Mouse (Mus musculus) forebrain, postnatal 0 days (tissue): ENCODE data around the gene Rars. TPM values are rescaled to one million over a fixed set of nuclear protein-coding genes. Genes with fewer than 3 reads are reported as not detected.
"Not testable (repeated sequence)": the region's sequence is repeated elsewhere in the genome, so short reads cannot be mapped to it uniquely, and the experiment has no call there.

Experiments used
- ATAC-seq: fragments of 200-750 bp; cut with Nextera tagmentation; 2 replicates; pipeline ENCODE4 v1.8.0; 2017; ENCODE audit warnings: mild to moderate bottlenecking, moderate library complexity
- DNase-seq: peaks from one replicate; pipeline ENCODE4 v3.0.0-alpha.2; 2015
- H3K27ac ChIP-seq: fragments of 300-500 bp; sonication (generic); 2 replicates; pipeline ENCODE4 v1.5.1; 2014; ENCODE audit warnings: low read depth, mild to moderate bottlenecking, antibody characterized with exemption, low read length, moderate library complexity, mixed read lengths
- H3K27me3 ChIP-seq: fragments of 300-500 bp; sonication (generic); 2 replicates; pipeline ENCODE4 v1.6.1; 2014; ENCODE audit warnings: mild to moderate bottlenecking, low read length, mixed read lengths; ENCODE audit not compliant: insufficient read depth
- H3K36me3 ChIP-seq: fragments of 300-500 bp; sonication (generic); 2 replicates; pipeline ENCODE4 v1.6.1; 2014; ENCODE audit warnings: mild to moderate bottlenecking, moderate library complexity; ENCODE audit not compliant: insufficient read depth
- H3K4me1 ChIP-seq: fragments of 300-500 bp; sonication (generic); 2 replicates; pipeline ENCODE4 v1.6.1; 2014; ENCODE audit warnings: antibody characterized with exemption; ENCODE audit not compliant: insufficient read depth
- H3K4me2 ChIP-seq: fragments of 300-500 bp; sonication (generic); 2 replicates; pipeline ENCODE4 v1.6.1; 2014; ENCODE audit warnings: low read depth, mild to moderate bottlenecking, moderate library complexity
- H3K4me3 ChIP-seq: fragments of 300-500 bp; sonication (generic); 2 replicates; pipeline ENCODE4 v1.5.1; 2014; ENCODE audit warnings: low read depth, low read length, mixed read lengths
- H3K9ac ChIP-seq: fragments of 300-500 bp; sonication (generic); 2 replicates; pipeline ENCODE4 v1.6.1; 2014; ENCODE audit warnings: mild to moderate bottlenecking
- H3K9me3 ChIP-seq: fragments of 300-500 bp; sonication (generic); 2 replicates; pipeline ENCODE4 v1.6.1; 2016; ENCODE audit warnings: low read length
- CTCF ChIP-seq: sonication (generic); IDR thresholded peaks from 2 replicates; pipeline ENCODE4 v1.5.1; 2016; ENCODE audit warnings: antibody characterized with exemption, control low read depth, low read depth
- WGBS: fragments of 180-500 bp; shearing (Covaris S2); extraction: QIAGEN DNeasy Blood & Tissue Kit; methylation state at CpG from one replicate; pipeline ENCODE4 v1.1.7; 2014; 5-methylcytosine and 5-hydroxymethylcytosine counted together
- polyA plus RNA-seq: library from polyadenylated mRNA; unstranded; fragments of >200 nt; fragmentation: Nextera tagmentation; extraction: Ambion mirVana; gene quantifications from 2 replicates; pipeline ENCODE4 v1.2.1, GENCODE M21; 2015
- total RNA-seq: library from RNA; depleted of rRNA; stranded (reverse); fragments of >200 nt; gene quantifications from 2 replicates; pipeline ENCODE4 v1.2.3, GENCODE M21; 2014

The Rars gene
- total and polyA plus RNA-seq, 2 experiments from 2014 or later, result 56.6 to 66.4 TPM

- TF ChIP-seq CTCF, result no peak
- peaks cover 97% of the 10 kb centered on the region for H3K36me3 ChIP-seq
- H3K27me3 ChIP-seq, result no peaks in the 10 kb centered on the region
- 81% methylated on average over 10 of the region's 10 CpGs for WGBS
- H3K27ac ChIP-seq, result no peak overlapping the region
- H3K4me3 ChIP-seq, result no peak overlapping the region
- no peak for ATAC-seq
- no peak for DNase-seq
- H3K9me3 ChIP-seq, result no peaks in the 10 kb centered on the region
- no peak overlapping the region for H3K9ac ChIP-seq
- H3K4me1 ChIP-seq, result no peaks in the 10 kb centered on the region
- no peak overlapping the region for H3K4me2 ChIP-seq
These were observed 22.8 kb downstream of the Rars start for GRCm38 (mm10) chr11:35811458-35811857.

- DNase-seq (no peak), ATAC-seq (no peak)
- Histone ChIP-seq H3K27me3 (no peaks in the 10 kb centered on the region; the same call in 1 of the 2 replicates), H3K36me3 (peaks cover 4% of the 10 kb centered on the region), H3K4me2 (no peak overlapping the region), H3K9ac (no peak overlapping the region), H3K4me3 (no peak overlapping the region), H3K4me1 (peaks cover 15% of the 10 kb centered on the region), H3K27ac (no peak overlapping the region), H3K9me3 (no peaks in the 10 kb centered on the region)
- 80% methylated on average over 5 of the region's 5 CpGs for WGBS
- no peak for TF ChIP-seq CTCF
These were observed 33.0 kb downstream of the Rars start for GRCm38 (mm10) chr11:35801332-35801731.

GRCm38 (mm10) chr11:35798874-35799273, 35.4 kb downstream of the Rars start, which contains the start of gene Fbll1:
TSS of gene Fbll1 (minus strand) at chr11:35798884.
- no peaks in the 10 kb centered on the region; the same call in 1 of the 2 replicates for H3K27me3 ChIP-seq
- H3K27ac ChIP-seq, result peak within 1 kb of the TSS; percentile 92
- no peaks in the 10 kb centered on the region for H3K9me3 ChIP-seq
- no peak for TF ChIP-seq CTCF
- H3K4me2 ChIP-seq, result peak within 1 kb of the TSS; percentile 81
- DNase-seq, result no peak
- no peaks in the 10 kb centered on the region for H3K36me3 ChIP-seq
- 0 out of 2 replicates have a peak, but pooled peaks have one; percentile 2 for ATAC-seq
- peak within 1 kb of the TSS; percentile 72 for H3K4me3 ChIP-seq
- peak within 1 kb of the TSS; percentile 85 for H3K9ac ChIP-seq
- 8% methylated on average over 11 of the region's 11 CpGs for WGBS
- peaks cover 15% of the 10 kb centered on the region for H3K4me1 ChIP-seq

GRCm38 (mm10) chr11:35798495-35798820, 35.8 kb downstream of the Rars start:
- DNase-seq (peak; percentile 91), ATAC-seq (peak; percentile 99)
- Histone ChIP-seq H3K4me1 (peaks cover 15% of the 10 kb centered on the region), H3K4me3 (peak overlapping the region; percentile 72), H3K9me3 (no peaks in the 10 kb centered on the region), H3K27ac (peak overlapping the region; percentile 92), H3K9ac (peak overlapping the region; percentile 85), H3K4me2 (peak overlapping the region; percentile 81), H3K36me3 (no peaks in the 10 kb centered on the region), H3K27me3 (no peaks in the 10 kb centered on the region; the same call in 1 of the 2 replicates)
- no peak for TF ChIP-seq CTCF
- WGBS, result 7% methylated on average over 20 of the region's 23 CpGs

- peaks cover 15% of the 10 kb centered on the region for H3K4me1 ChIP-seq
- peak overlapping the region; percentile 72 for H3K4me3 ChIP-seq
- 3% methylated on average over 77 of the region's 86 CpGs for WGBS
- H3K9ac ChIP-seq, result peak overlapping the region; percentile 85
- no peaks in the 10 kb centered on the region for H3K36me3 ChIP-seq
- DNase-seq, result peak; percentile 57
- TF ChIP-seq CTCF, result no peak
- no peaks in the 10 kb centered on the region for H3K9me3 ChIP-seq
- peak overlapping the region; percentile 81 for H3K4me2 ChIP-seq
- no peaks in the 10 kb centered on the region; the same call in 1 of the 2 replicates for H3K27me3 ChIP-seq
- peak overlapping the region; percentile 92 for H3K27ac ChIP-seq
- peak; percentile 73 for ATAC-seq
These were observed 36.4 kb downstream of the Rars start for GRCm38 (mm10) chr11:35797751-35798494.

- not testable (repeated sequence) for H3K36me3 ChIP-seq, DNase-seq, H3K4me3 ChIP-seq, H3K4me2 ChIP-seq, H3K9ac ChIP-seq, H3K27ac ChIP-seq, ATAC-seq, H3K27me3 ChIP-seq, H3K9me3 ChIP-seq
- WGBS, result 86% methylated on average over 5 of the region's 5 CpGs
- H3K4me1 ChIP-seq, result peaks cover 10% of the 10 kb centered on the region; the same call in 1 of the 2 replicates
These were observed 41.5 kb downstream of the Rars start for GRCm38 (mm10) chr11:35792800-35793199.

- no peak overlapping the region for H3K9ac ChIP-seq
- peaks cover 18% of the 10 kb centered on the region for H3K36me3 ChIP-seq
- no peak overlapping the region for H3K4me3 ChIP-seq
- H3K4me2 ChIP-seq, result no peak overlapping the region
- H3K27ac ChIP-seq, result no peak overlapping the region
- H3K4me1 ChIP-seq, result no peaks in the 10 kb centered on the region
- no peaks in the 10 kb centered on the region for H3K27me3 ChIP-seq
- H3K9me3 ChIP-seq, result no peaks in the 10 kb centered on the region
- no peak for TF ChIP-seq CTCF
- ATAC-seq, result no peak
- 42% methylated on average over 2 of the region's 2 CpGs for WGBS
- no peak for DNase-seq
These were observed 45.9 kb downstream of the Rars start for GRCm38 (mm10) chr11:35788443-35788842.
